Mouse (Mus musculus): Measurements from ENCODE around the gene Slc26a10. TPM values are rescaled to one million over a fixed set of nuclear protein-coding genes. Genes with fewer than 3 reads are reported as not detected.
A peak's percentile ranks its signal among the peaks of the same experiment; 100 is the strongest.
"Not testable (repeated sequence)": the region's sequence is repeated elsewhere in the genome, so short reads cannot be mapped to it uniquely, and the experiment has no call there.

Gene Slc26a10
- polyA plus RNA-seq, 1 experiment from 2014 or later: 1.2 TPM

GRCm38 (mm10) chr10:127152556-127152955 is 27.9 kb downstream of the Slc26a10 start:
- 95% methylated on average over 8 of the region's 10 CpGs for WGBS (ENCODE audit: missing documents)
- not testable (repeated sequence) for H3K4me3 ChIP-seq (ENCODE audit: inconsistent target); H3K79me2 ChIP-seq (ENCODE audit: inconsistent target); H3K36me3 ChIP-seq (ENCODE audit: inconsistent target); H3K27ac ChIP-seq

GRCm38 (mm10) chr10:127151233-127151632 is 29.2 kb downstream of the Slc26a10 start:
- H3K79me2 ChIP-seq (ENCODE audit: inconsistent target); H3K36me3 ChIP-seq (ENCODE audit: inconsistent target); H3K27ac ChIP-seq; H3K4me3 ChIP-seq (ENCODE audit: inconsistent target): not testable (repeated sequence)
- WGBS (ENCODE audit: missing documents): 93% methylated on average over 3 of the region's 3 CpGs

DNA sequence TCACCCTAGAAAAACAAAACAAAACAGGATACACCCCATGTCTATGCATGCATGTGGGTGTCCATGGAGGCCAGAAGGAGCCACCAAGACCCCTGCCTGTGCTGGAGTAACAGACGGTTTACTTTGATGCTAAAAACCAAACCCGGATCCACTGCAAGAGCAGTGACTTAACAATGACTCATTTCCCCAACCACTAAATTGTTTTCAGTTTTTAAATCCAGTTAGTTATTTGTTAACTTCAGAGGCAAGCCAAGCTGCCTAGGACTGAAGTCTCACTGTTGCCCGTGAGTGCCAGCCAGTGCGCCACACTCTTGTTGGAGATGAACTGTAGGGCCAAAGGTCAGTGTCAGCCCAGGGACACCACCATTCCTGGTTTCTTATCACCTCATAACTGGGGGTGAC is 30.0 kb downstream of the Slc26a10 start:
- Histone ChIP-seq H3K36me3 (ENCODE audit: inconsistent target) (no peaks in the 10 kb centered on the region), H3K79me2 (ENCODE audit: inconsistent target) (no peaks in the 10 kb centered on the region), H3K4me3 (ENCODE audit: inconsistent target) (no peak overlapping the region), H3K27ac (peak overlapping the region; percentile 8; the same call in 1 of the 2 replicates)
- 27% methylated on average over 4 of the region's 4 CpGs for WGBS (ENCODE audit: missing documents)

DNA sequence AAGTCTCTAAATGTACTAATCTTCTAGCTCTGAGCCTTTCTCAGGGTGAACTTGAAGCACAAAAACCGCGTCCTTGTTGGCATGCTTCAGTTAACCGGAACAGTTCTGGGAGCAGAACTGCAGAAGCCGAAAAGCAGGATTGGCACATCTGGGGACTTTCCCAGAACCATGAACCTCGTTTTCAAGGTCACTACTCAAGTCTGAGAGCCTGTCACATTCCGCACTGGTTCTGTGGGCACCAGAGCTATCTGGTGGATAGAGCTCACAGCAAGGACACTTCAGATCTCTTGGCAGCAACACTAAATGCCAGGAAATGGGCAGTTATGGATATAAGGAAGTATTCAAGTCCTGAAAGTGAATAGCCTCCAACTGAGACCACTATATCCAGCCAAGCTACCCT is 33.3 kb downstream of the Slc26a10 start:
- 84% methylated on average over 6 of the region's 6 CpGs for WGBS (ENCODE audit: missing documents)
- no peak overlapping the region for H3K4me3 ChIP-seq (ENCODE audit: inconsistent target)
- H3K79me2 ChIP-seq (ENCODE audit: inconsistent target): no peaks in the 10 kb centered on the region
- H3K36me3 ChIP-seq (ENCODE audit: inconsistent target): no peaks in the 10 kb centered on the region
- H3K27ac ChIP-seq: no peak overlapping the region

GRCm38 (mm10) chr10:127145303-127145702 is 35.1 kb downstream of the Slc26a10 start:
- 87% methylated on average over 5 of the region's 5 CpGs for WGBS (ENCODE audit: missing documents)
- H3K27ac ChIP-seq: no peak overlapping the region
- H3K36me3 ChIP-seq (ENCODE audit: inconsistent target): no peaks in the 10 kb centered on the region
- H3K4me3 ChIP-seq (ENCODE audit: inconsistent target): no peak overlapping the region
- H3K79me2 ChIP-seq (ENCODE audit: inconsistent target): no peaks in the 10 kb centered on the region

DNA sequence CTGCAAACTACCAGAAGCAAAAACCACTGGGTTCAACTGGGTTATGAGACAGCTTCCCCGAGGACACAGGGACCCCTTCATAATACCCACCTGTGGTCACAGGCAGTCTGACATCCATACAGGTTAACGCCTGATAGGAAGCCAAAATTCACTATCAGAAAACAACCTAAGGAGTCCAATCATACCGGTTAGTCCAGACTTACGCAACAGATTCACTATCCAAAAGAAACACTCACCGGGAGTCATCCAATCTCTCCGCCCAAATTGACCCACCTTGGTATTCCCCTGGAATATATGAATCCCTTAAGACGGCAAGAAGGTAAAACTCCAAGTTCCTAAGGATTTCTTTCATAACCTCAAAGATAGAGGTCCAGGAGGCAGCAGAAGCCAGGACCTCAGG is 35.9 kb downstream of the Slc26a10 start:
- Histone ChIP-seq H3K27ac (no peak overlapping the region), H3K79me2 (ENCODE audit: inconsistent target) (no peaks in the 10 kb centered on the region), H3K4me3 (ENCODE audit: inconsistent target) (no peak overlapping the region), H3K36me3 (ENCODE audit: inconsistent target) (no peaks in the 10 kb centered on the region)
- WGBS (ENCODE audit: missing documents): 95% methylated on average over 7 of the region's 7 CpGs

DNA sequence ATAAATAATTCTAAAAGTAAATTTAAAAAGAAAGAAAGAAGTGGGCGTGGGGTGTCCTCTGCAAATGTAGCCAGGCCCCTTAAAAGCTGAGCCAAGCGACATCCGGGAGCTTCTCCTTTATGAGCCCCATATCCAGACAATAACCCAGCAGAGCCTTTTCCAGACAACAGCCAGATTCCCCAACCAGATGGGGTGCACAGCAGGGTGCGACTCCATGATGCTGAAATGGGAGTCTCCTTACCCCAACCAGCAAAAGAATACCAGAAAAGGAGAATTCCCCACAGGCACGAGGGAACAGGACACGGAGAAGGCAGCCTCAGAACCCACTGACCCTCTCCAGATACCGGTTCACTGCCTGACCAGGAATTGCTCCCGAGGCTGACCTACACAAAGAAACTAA is 37.2 kb downstream of the Slc26a10 start:
- H3K27ac ChIP-seq: no peak overlapping the region
- H3K79me2 ChIP-seq (ENCODE audit: inconsistent target): no peaks in the 10 kb centered on the region
- no peaks in the 10 kb centered on the region for H3K36me3 ChIP-seq (ENCODE audit: inconsistent target)
- 95% methylated on average over 8 of the region's 8 CpGs for WGBS (ENCODE audit: missing documents)
- H3K4me3 ChIP-seq (ENCODE audit: inconsistent target): no peak overlapping the region

DNA sequence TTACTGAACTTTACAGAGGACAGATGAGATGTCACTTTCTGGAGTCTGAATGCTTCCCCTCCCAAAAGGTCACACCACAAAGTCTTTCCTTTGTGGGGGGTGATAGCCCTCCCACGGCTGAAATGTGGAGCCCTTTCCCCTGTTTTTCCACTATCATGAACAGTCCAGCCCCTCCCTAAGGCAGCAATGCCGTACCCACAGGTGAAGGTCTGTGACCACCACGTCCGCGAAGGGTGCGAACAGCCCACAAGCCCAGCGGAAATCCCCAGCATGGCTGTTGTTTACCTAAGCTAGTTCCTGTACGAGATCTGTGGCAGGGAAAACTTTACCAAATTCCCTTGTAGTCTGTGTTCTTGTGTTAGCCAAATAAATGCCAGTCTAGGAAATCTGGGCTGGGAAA is 38.9 kb downstream of the Slc26a10 start:
- H3K36me3 ChIP-seq (ENCODE audit: inconsistent target): no peaks in the 10 kb centered on the region
- no peaks in the 10 kb centered on the region for H3K79me2 ChIP-seq (ENCODE audit: inconsistent target)
- no peak overlapping the region for H3K4me3 ChIP-seq (ENCODE audit: inconsistent target)
- 50% methylated on average over 8 of the region's 8 CpGs for WGBS (ENCODE audit: missing documents)
- no peak overlapping the region for H3K27ac ChIP-seq

GRCm38 (mm10) chr10:127140971-127141370 is 39.5 kb downstream of the Slc26a10 start:
- Histone ChIP-seq H3K4me3 (ENCODE audit: inconsistent target) (no peak overlapping the region), H3K36me3 (ENCODE audit: inconsistent target) (no peaks in the 10 kb centered on the region), H3K27ac (no peak overlapping the region), H3K79me2 (ENCODE audit: inconsistent target) (no peaks in the 10 kb centered on the region)
- WGBS (ENCODE audit: missing documents): 89% methylated on average over 11 of the region's 11 CpGs

DNA sequence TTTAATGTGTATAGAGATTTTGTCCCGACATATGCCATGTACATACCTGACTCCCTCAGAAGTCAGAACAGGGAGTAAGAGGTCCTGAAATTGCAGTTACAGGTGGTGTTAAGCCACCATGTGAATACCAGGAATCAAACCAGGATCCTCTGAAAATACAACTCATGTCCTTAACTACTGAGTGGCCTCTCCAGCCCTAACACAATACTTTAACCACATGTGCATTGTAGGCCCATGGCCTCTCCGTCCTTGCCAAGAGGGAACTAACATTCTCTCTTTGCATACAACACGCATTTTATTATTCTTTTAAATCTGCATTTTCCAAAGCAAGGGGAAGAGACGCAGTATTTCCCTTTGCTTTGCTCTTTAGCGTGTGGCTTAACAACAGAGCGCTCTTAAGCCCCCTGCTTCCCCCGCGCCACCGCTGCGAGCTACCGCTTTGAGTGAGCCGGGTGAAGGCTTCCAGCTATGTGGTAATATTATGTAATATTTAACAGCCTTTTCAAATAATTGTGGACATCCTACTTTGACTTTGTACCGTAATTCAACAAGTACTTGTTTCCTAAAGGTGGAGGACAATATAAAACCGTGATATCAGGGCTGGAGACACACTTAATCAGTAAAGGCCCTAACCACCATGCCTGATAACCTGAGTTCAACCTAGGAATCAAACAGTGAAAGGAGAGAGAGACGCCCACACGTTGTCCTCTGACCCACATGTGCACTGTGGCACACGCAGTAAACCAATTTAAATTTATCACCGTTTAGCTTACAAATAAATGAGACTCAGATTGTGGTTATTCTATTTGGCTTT is 41.9 kb downstream of the Slc26a10 start:
- 38% methylated on average over 11 of the region's 18 CpGs for WGBS (ENCODE audit: missing documents)
- H3K27ac ChIP-seq: no peak overlapping the region

DNA sequence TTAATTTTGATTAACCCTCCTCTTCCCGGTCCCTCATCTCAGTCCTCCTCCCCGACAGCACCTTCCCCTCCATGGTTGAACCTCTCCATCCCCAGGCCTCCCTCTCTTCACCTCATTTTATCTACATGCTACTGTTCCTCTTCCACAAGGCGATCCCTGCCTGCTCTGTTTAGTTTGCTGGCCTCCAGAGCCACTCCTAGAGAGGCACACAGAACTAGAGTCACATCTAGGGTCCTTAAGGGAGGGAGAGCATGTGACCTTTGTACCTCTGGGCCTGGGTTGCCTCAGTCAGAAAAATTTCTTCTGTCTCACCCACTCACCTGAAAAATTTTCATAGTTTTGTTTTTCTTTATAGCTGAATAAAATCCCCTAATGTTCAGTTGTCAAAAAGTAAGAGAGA is 42.5 kb downstream of the Slc26a10 start:
- Histone ChIP-seq H3K36me3 (ENCODE audit: inconsistent target) (no peaks in the 10 kb centered on the region), H3K79me2 (ENCODE audit: inconsistent target) (no peaks in the 10 kb centered on the region), H3K27ac (no peak overlapping the region), H3K4me3 (ENCODE audit: inconsistent target) (no peak overlapping the region)
- WGBS (ENCODE audit: missing documents): 86% methylated on average over 3 of the region's 3 CpGs

More for the DNA sequence above, 41.9 kb downstream of the Slc26a10 start:
- Histone ChIP-seq H3K4me3 (ENCODE audit: inconsistent target) (no peak overlapping the region), H3K36me3 (ENCODE audit: inconsistent target) (no peaks in the 10 kb centered on the region), H3K79me2 (ENCODE audit: inconsistent target) (no peaks in the 10 kb centered on the region)

DNA sequence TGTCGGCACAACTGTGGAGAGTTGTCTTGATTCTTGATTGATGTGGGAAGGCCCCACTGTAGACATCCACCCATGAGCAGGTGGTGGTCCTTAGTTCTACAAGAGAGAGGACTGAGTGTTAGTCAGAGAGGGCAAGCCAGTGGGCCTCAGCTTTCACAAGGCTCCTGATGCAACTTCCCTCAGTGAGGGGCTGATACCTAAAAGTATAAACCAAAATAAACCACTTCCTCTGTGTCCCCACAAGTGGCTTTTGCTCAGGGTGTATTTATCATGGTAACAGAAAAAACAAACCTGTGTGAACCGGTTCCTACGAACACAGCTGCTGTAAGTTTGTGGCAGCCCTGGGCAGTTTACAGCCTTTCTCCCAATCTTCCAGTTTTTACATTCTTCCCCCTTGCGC is 43.9 kb downstream of the Slc26a10 start:
- H3K36me3 ChIP-seq (ENCODE audit: inconsistent target): no peaks in the 10 kb centered on the region
- no peak overlapping the region for H3K27ac ChIP-seq

GRCm38 (mm10) chr10:127135118-127135836 is 45.2 kb downstream of the Slc26a10 start:
- H3K36me3 ChIP-seq (ENCODE audit: inconsistent target): no peaks in the 10 kb centered on the region
- no peak overlapping the region for H3K4me3 ChIP-seq (ENCODE audit: inconsistent target)
- H3K27ac ChIP-seq: no peak overlapping the region
- H3K79me2 ChIP-seq (ENCODE audit: inconsistent target): no peaks in the 10 kb centered on the region
- WGBS (ENCODE audit: missing documents): 42% methylated on average over 8 of the region's 8 CpGs

More for the DNA sequence above, 43.9 kb downstream of the Slc26a10 start:
- Histone ChIP-seq H3K79me2 (ENCODE audit: inconsistent target) (no peaks in the 10 kb centered on the region), H3K4me3 (ENCODE audit: inconsistent target) (no peak overlapping the region)
- WGBS (ENCODE audit: missing documents): 29% methylated on average over 4 of the region's 4 CpGs

- WGBS (ENCODE audit: missing documents): 84% methylated on average over 3 of the region's 3 CpGs
- H3K4me3 ChIP-seq (ENCODE audit: inconsistent target); H3K36me3 ChIP-seq (ENCODE audit: inconsistent target); H3K79me2 ChIP-seq (ENCODE audit: inconsistent target); H3K27ac ChIP-seq: not testable (repeated sequence)
Observed at GRCm38 (mm10) chr10:127134394-127135035, 45.9 kb downstream of the Slc26a10 start.

- no peaks in the 10 kb centered on the region for H3K79me2 ChIP-seq (ENCODE audit: inconsistent target)
- no peak overlapping the region for H3K27ac ChIP-seq
- H3K4me3 ChIP-seq (ENCODE audit: inconsistent target): no peak overlapping the region
- H3K36me3 ChIP-seq (ENCODE audit: inconsistent target): no peaks in the 10 kb centered on the region
- 91% methylated on average over 5 of the region's 5 CpGs for whole genome bisulfite sequencing (ENCODE audit: missing documents)
Observed at GRCm38 (mm10) chr10:127132469-127132868, 48.0 kb downstream of the Slc26a10 start.

All from macrophage (primary cell).